Mouse (Mus musculus) testis, postnatal 14 days (tissue): Measurements from ENCODE around the gene Krt90.

Experiments used
- DNase-seq: peaks from one replicate; pipeline ENCODE4 v3.0.0; 2021; ENCODE audit warnings: low spot score

Gene Krt90

GRCm38 (mm10) chr15:101508247-101508646, 54.5 kb downstream of the Krt90 start:
- DNase-seq: no peak

- DNase-seq: no peak
These were observed 55.6 kb downstream of the Krt90 start for GRCm38 (mm10) chr15:101506896-101507758.
